Mouse (Mus musculus) liver, postnatal 0 days (tissue): ENCODE results near the gene Elmo1.

ENCODE experiments used
- CTCF ChIP-seq: sonication (generic); IDR thresholded peaks from 2 replicates; pipeline ENCODE4 v1.5.1; 2016; ENCODE audit warnings: antibody characterized with exemption, low read depth
- EP300 ChIP-seq: IDR thresholded peaks from 2 replicates; pipeline ENCODE4 v1.6.1; 2016; ENCODE audit warnings: antibody characterized with exemption, low read depth, mild to moderate bottlenecking

DNA sequence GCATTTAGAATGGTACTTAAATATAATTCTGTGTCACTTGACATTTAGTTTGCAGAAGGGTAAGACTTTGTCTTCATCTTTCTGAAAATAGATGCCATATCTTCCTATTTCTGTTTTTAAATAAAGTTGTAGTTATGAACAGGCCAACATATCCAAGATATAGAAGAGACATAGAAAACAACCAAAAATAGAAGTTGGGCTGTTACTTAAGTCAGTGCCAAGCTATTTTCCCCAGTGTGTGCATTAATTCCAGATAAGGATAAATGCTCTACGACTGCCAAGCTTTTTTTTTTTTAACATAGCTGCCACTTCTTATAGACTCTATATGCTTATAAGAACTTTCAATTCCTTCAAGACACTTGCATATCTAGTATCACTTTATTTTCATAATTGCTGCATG lies 511.0 kb downstream of the Elmo1 start:
- TF ChIP-seq CTCF, result no peak
- TF ChIP-seq EP300, result no peak
